Mouse (Mus musculus) thymus, postnatal 4 days (tissue): ENCODE measurements around the gene 2610008E11Rik.
A peak's percentile ranks its signal among the peaks of the same experiment; 100 is the strongest.
"Not testable (repeated sequence)": the region's sequence is repeated elsewhere in the genome, so short reads cannot be mapped to it uniquely, and the experiment has no call there.

Experiments used
- DNase-seq: peaks from one replicate; pipeline ENCODE4 v3.0.0; 2021

The 2610008E11Rik gene

DNA sequence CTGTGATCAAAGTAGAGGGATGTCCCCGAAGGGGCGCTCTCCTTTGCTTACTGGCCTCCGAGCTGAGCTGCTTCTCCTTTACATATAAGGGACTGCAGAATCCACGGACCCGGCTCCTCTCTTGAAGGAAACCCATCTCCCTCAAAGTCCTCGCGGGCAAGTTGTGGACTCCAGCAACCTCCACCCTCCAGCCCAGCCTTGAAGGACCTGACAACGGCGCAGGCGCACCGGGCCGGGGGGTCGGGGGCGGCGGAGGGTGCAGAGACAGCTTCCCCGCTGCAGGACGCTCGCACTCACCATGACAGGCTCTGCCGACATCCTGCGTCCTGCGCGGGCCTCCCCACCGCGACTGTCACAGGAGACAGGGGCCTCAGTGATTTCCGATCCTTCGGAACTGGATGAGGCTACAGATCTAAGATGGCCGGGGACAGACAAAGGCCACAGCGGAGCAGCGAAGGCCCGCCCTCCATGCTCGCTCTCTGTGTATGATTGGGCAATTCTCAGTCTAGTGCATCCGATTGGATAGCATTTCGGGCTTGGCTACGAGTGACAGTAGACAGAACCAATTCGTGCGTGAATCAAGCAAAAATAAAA, at the start of gene 2610008E11Rik:
TSS of gene 2610008E11Rik (minus strand) at position 440 of the 594 bp plus-strand sequence.
- DNase-seq = peak; percentile 90

DNA sequence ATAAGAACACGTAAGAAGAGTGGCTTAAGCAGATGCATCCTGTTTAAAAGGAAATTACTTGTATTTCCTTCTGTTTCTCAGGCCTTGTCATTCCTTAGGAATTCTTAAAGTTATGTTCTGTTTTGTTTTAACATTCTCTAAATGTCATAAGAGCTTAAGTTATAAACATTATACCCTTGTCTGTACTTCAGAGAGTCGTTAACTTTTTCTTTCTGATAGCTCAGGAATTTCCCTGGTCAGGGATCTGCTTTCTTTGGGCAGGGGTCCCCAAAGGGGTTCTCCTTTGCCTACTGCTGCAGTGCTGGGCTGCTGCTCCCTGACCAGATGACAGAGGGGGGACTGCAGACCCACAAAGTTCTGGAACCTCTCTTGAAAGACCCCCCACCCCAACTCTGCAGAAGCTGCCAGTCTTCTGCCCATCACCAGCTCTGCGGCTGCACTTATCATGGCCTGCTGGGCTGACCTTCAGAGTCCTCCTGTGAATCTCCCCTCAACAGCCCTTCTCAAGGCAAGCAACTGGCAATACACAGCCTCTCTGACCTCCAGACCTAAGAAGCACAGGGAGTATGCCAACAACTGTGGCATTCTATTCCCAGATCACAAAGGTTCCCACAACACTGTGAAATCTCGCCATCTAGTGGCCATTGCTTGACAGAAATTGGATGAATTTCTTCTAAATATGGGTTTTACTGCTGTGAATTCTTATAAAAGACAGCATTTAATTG, 18.9 kb upstream of the 2610008E11Rik start:
- DNase-seq = peak; percentile 55

DNA sequence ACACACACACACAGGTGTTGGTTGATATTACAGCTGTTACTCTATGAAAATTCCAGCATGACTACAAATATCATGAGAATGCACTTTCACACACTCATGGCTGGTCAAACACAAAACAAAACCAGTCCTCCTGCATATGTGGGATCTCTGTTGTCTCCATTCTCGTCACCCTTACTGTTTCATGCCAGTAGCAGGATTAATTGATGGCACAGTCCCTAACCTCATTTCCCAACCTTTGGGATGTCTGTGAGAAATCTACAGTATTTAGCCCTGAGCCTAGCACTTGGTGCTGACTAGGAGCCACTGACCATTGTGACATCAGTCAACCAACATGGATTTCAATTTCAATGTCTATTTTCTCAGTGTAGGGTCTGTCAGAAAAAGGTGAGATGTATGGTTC, 17.7 kb upstream of the 2610008E11Rik start:
- no peak for DNase-seq

DNA sequence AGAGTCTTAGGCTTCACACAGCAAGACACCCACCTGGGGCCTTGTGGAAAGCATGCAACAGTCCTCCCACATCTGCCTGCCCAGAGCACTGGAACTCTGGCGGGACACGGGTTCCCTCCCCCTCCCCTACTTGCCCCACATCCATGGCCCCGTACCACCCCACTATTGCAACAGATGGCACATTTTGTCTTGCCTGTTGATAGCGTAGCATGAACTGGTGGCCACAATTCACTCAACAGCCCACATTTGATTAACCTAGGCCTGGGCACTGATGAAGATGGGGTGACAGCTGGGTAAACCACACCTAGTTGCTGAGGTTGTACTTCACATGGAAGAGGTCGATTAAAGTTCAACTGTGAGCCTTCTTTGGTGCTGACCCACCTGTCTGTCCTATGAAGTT, 13.1 kb upstream of the 2610008E11Rik start:
- DNase-seq = no peak

DNA sequence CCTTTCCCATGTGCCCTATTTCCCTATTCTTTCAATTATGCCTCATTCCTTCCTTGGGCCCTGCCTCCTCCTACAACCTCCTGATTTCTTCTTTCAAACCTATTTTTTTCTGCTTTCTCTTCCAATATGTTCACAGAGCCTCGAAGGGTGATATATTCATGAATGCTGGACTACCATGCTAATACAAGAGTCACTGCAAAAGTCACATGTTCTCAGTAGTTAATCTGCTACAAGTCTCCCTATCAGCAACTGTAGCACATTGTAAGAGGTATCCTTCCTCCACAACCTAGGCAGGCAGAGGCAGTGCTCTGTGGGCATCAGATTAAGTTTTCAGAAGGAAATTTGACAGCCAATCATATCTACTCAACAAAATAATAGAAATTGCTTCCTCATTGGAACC, 11.8 kb upstream of the 2610008E11Rik start:
- DNase-seq = no peak

DNA sequence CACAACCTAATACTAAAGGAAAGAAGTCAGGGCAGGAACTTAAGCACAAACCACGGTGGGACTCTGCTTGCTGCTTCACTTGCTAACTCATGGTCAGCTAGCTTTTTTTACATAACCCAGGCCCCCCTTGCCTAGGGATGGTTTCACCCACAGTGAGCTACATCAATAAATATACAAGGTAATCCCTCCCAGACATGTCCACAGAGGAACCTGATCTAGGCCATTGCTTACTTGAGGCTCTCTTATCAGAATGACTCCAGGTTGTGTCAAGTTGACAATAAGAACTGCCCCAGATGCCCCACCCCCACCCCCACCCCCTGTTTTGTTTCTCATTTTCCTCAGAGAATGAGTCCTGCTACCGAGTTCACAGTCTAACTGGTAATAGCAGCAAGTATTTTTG, 10.1 kb upstream of the 2610008E11Rik start:
- DNase-seq = no peak

DNA sequence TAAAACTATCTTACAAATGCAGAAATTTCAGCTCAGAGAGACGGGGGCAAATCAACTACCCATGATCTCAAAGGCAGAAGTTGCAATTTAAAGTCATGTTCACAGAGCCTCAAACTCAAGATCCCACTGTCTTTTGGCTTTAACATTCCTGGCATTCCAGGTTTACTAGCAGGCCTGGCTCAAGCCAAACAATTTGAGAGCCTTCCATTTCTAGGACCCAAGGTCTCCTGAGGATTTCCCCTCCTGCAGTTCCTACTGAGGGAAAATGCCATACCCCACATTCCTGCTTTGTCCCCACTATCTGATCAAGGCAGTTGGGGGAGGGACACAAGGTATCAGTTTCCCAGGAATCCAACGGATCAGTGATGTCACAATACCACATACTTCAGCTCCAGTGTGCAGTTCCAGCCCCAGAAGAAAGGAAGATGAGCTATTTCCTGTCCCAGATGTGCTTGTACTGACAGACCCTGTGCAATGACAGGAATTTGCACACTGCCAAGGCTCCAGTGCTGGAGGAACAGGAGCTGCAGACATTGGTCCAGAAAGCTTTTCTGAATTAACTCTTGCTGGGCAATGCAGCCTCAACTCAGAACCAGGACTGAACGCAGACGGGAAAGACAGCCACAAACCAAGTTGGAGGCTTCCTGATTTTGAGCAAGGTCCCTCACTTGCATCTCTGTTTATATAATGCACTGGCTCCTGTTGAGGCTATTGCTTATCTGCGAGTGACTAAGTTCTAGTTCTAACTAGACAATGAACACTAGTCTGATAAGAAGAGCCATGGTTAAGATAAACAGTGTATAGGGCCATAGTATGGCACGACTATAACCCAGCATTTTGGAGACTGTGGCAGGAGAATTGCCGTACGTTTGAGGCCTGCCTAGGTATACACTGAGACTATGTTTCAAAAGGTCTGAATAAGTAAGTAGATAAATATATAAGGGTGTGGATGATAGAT, 9.2 kb upstream of the 2610008E11Rik start:
- no peak for DNase-seq

DNA sequence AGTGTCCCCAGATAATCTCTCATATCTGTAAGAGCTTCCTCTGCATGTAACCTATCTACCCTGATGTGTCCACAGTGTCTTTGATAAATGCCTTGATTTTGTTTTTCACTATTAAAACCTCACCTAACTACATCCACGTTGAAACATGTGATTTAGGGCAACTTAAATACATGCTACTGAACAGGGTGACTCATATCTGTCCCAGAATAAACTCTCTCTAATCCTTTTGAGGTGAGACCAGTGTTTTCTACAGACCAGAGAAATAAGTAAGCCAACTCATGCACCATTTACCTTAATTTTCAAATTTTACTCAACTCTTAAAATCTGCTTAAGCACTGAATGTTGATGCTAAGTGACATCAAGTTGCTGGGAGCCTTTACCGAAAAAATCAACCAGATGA, 694 bp downstream of the 2610008E11Rik start:
- DNase-seq = no peak

DNA sequence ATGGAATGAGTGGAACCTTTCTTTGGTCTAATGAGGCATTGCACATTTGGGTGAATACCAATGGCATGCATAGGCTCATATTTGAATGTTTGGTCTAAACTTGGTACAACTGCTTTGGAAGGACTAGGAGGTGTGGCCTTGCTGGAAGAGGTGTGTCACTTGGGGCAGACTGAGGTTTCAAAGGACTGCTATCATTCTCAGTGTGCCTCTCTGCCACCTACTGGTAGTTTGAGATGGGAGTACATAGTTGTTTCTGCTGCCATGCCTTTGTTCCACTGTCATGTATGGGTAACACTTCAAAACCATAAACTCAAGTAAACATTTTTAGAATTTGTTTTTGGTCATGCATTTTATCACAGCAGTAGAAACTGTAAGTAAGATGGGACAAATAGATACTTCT, 5.7 kb downstream of the 2610008E11Rik start:
- DNase-seq = no peak

DNA sequence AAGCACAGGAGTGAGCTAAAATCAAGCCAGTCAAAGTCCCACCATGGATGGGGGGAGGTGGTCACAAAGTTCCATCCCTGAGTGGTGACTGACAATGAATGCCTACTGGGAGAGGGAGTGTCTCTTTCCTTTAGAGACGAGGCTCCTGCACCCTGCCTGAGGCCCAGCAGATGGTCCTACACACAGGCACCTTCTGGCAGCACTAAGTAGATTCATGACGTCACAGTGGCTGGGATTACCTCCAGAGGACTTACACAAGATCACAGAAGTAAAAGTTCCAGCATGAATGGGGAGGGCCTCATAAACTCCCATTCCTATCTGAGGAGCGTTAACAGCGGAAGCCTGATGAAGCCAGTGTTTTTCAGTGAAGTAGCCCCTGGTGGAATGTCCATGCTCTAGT, 8.4 kb downstream of the 2610008E11Rik start:
- DNase-seq = no peak

DNA sequence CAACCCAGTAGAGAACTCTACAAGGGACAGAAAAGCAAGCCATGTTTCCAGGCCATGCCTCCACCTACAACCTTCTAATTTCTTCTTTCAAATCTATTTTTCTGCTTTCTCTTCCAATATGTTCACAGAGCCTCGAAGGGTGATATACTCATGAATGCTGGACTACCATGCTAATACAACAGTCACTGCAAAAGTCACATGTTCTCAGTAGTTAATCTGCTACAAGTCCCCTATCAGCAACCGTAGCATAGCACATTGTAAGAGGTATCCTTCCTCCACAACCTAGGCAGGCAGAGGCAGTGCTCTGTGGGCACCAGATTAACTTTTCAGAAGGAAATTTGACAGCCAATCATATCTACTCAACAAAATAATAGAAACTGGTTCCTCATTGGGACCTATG, 10.8 kb downstream of the 2610008E11Rik start:
- DNase-seq = no peak

DNA sequence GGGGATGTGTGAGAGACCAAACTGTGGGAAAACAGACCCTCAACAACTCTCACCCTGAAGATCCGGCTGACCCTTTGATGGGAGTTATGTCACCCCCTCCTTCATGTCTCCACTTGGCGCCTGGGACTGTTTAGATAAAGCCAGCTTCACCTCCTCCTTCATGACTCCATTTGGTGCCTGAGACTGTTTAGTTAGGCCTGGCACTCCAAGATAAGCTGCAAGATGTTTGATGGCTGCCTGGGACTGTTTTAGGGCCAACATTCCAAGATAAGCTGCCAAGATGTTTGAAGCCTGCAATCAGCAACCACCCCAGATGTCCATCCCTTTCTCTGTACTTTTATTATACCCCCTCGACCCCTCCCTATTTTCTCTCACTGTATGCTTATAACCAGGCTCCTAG, 40.0 kb downstream of the 2610008E11Rik start:
- not testable (repeated sequence) for DNase-seq

DNA sequence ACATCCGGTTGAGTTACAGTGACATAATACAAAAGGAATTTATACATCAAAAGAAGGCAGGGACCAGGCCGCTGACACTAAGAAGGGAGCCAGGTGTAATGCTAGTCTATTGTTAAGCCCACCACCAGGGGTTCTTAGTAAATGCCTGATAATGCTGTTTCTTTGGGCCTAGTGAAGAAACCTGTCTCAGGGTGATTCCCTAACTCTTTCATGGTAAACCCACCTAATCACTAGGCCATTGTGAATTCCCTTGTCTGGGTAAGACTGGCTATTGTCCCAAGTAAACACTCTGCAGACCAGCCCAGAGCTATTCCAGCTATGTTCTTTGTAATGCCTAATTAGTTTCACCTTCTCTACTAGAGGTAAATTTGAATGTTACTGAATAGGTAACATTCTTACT, 54.9 kb downstream of the 2610008E11Rik start:
- DNase-seq = not testable (repeated sequence)

DNA sequence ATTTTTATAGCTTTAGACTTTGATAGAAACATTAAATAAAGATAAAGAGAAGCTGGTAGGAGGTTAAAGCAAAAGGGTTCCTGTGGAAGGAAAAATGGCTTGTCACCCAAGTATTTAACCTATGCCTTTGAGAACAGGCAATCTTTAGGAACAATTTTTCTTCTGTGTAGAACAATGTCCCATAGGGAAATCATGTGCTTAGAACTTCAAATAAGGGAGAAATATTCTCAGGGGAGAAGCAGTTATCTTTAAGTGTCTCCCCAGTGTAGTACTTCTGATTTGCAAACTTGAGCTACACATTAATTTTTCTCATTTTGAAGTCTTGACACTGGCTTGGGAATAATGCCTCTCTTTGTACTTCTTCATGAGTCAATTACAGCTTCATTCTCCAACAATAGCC, 69.0 kb downstream of the 2610008E11Rik start, which contains the start of gene Olfr57:
TSS of gene Olfr57 (plus strand) at position 301 of the 400 bp plus-strand sequence.
- no peak for DNase-seq
